Mouse (Mus musculus): ENCODE measurements at regions not wholly inside any gene's neighbourhood (a gene's known extent, or its start where the extent isn't known, plus 50 kb on each side); places are given as distances from the start of the nearest gene placed in this dataset.
A peak's percentile ranks its signal among the peaks of the same experiment; 100 is the strongest.

DNA sequence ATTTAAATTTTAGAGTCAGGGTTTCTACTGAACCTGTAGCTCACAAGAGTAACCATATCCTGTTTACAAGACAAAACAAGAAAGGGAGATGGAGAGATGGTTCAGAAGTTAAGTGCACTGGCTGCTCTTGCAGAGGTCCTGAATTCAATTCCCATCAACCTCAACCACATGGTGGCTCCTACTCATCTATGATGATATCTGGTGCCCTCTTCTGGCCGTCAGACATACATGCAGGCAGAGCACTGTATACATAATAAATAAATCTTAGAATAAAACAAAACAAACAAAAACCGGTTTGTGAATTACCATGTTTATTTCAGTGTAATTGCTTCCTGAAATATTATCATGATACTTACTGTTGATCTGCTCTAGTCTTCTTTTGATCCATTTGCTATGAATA, 845.4 kb downstream of the Pcdh18 start:
- DNase-seq (ENCODE audit: low read depth) = no peak

GRCm38 (mm10) chr3:48890403-48890802, 866.7 kb downstream of the Pcdh18 start:
- DNase-seq (ENCODE audit: low read depth) = no peak

DNA sequence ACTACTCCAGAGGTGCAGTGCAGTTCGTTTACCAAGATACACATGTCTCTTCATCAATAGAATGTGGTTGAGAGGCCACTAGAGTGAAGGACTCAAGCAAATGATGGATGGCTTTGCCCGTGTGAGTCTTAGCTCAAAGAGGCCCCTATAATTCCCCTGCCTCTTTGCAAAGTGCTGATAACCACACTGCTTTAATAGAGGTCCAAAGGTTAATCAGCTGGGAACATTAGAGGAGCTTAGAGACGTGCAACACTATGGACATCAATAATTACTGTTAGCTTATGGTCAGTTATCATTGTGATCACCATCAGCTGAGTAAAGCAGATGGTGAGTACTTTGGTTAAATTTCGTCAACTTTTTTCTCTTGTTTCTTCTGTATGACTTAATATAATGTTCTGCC, 869.2 kb downstream of the Pcdh18 start:
- no peak for DNase-seq (ENCODE audit: low read depth)

GRCm38 (mm10) chr3:48869527-48869926, 887.6 kb downstream of the Pcdh18 start:
- no peak for DNase-seq (ENCODE audit: low read depth)

DNA sequence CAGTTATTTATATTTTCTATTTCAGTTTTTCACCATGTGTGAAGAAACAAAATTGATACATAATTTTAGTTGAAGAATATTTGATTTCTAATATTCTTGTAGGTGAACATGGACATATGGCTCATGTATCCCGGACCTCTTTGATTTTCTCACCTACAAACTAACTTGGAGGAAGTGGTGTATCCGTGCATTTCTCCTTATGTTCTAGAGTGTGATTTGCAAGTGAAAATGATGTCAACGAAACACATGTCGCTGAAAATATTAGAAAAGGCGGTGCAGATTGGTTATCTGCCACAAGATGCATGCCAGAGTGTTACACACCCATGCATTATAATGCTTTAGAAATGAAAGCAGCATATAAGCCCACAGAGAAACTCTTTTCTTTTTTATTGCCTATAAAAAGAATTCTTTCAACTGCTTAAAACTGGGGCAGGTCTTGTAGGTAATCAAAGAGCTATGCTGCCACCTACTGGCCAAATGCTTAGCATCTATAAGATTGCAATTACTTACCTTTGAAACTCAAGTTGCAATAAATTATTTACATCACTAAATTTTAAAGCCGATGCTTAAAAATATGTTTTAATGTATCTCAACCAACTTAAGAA, 911.0 kb downstream of the Pcdh18 start:
- DNase-seq (ENCODE audit: low read depth) = peak; percentile 7

DNA sequence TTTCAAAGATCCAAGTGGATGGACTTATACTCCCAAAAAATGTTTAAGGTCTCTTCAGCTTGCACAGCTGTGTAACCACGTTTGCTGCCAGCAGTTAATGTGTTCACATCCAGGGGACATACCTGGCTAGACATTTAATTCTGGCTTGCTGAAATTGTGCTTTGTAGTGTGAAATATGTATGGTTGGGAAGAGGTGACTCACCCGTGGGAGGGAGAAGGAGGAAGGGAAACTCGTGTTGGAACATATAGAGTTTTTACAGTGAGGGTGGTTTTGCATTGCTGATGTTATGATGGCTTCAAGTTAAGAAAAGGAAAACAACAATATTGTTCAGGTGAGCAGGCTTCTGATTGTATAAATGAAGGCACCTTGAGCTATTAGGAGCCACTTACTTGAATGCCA, 916.4 kb downstream of the Pcdh18 start:
- DNase-seq (ENCODE audit: low read depth) = no peak

DNA sequence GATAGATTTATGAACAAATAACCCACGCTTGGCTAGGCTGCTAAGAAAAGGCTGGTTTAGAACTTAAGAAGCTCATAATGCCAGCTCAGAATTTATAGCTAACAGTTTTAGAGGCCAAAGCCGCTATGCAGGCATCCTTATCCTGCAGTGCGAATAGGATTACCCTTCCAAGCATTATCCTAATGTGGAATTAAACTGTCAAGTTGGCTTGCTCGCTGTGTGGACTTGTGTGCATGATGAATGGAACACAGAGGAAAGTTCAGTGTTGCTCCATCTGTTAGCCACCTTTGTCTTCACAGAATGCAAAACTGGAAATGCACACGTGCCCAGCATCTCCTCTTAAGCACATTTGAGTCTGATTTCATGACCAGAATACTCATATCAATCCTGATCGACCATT, 933.8 kb downstream of the Pcdh18 start:
- no peak for DNase-seq (ENCODE audit: low read depth)

GRCm38 (mm10) chr3:48804398-48804797, 952.7 kb downstream of the Pcdh18 start:
- DNase-seq (ENCODE audit: low read depth) = no peak

- DNase-seq (ENCODE audit: low read depth) = no peak
Observed at GRCm38 (mm10) chr3:48771709-48772108, 985.4 kb downstream of the Pcdh18 start.
